Mouse (Mus musculus): ENCODE results near the gene Gm5108.

The Gm5108 gene

DNA sequence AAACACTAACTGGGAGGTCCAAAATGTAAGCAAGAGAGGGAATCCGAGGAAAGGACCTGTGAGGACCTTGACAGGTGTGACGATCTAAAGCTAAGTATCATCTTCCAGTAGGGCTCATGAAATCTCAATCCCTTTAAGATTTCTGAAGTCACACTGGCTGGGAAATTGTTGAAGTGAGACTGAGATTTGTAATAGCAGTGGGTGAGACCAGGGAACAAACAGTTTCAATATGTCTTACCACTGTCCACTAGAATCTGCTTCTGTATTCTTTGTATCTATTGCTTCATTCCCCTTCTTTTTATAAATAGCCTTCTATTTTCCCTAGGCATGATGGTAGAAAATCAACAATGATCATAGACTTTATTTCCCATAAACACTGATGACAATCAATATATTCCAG is 79.4 kb downstream of the Gm5108 start:
- in situ Hi-C loops (cut with MboI, MseI): loop anchor here in 1 of 2 experiments (25.0 kb wide), 1 partner anchor 484 kb away; no protein-coding TSS in a partner anchor
